In genomic region chr7:99036284-99036683, GRCm38 (mm10) we compare ENCODE assay signal across 20 mouse cellular contexts.
DNase-seq lines count a peak whose midpoint lies in the region; ATAC-seq and TF ChIP-seq lines count a peak whose summit lies in the region.
"Had no signal": no experiment of that assay in that cellular context is flagged by ENCODE, and none has a peak within 500 bp of the region (broad histone marks: within the 10 kb centered on the region; RNA-seq: fewer than 3 reads in every experiment).

No protein-coding gene starts in this region.

- no peak for TF ChIP-seq CTCF in forebrain, postnatal 0 days (IDR thresholded peaks at IDR 0.05; ENCODE audit: low read depth)
- TF ChIP-seq CTCF in CH12.LX (conservative IDR thresholded peaks at IDR 0.05 in 1 of 2, IDR thresholded peaks at IDR 0.05 in 1 of 2; ENCODE audit: low read depth in 2 of 2, low read length in 2 of 2), result no peak

- TF ChIP-seq RAD21 in CH12.LX (IDR thresholded peaks at IDR 0.05; ENCODE audit: low read depth, low read length), result no peak

- no peaks in the 10 kb centered on the region for H3K79me2 ChIP-seq in CH12.LX (replicated peaks; ENCODE audit: control insufficient read depth, extremely low read depth, insufficient read depth, poor library complexity, severe bottlenecking)

- no peak overlapping the region for H3K9ac ChIP-seq in forebrain, postnatal 0 days
- H3K9ac ChIP-seq in forebrain, embryonic 12.5 days, result no peak overlapping the region
- peak overlapping the region; percentile 42 for H3K9ac ChIP-seq in CH12.LX (ENCODE audit: insufficient read depth, low read depth)
- no peak overlapping the region for H3K9ac ChIP-seq in limb, embryonic 15.5 days
- H3K9ac ChIP-seq: embryonic facial prominence, embryonic 13.5 days had no signal

- 56% methylated on average over 8 of the region's 8 CpGs for WGBS in forebrain, postnatal 0 days
- 89% methylated on average over 8 of the region's 8 CpGs for WGBS in forebrain, embryonic 12.5 days
- 65% methylated on average over 8 of the region's 8 CpGs for WGBS in limb, embryonic 15.5 days

- no peak for TF ChIP-seq POLR2A in CH12.LX (IDR thresholded peaks at IDR 0.05; ENCODE audit: low read depth, low read length)

- in situ Hi-C loops in CH12.LX (cut with MboI; ENCODE audit: low pct_ligation_motif_present, low pct_unique_long_range_greater_than_20kb, low sequenced_read_pairs), result no loop called here

- dilution Hi-C loops in CH12.LX (cut with MboI; ENCODE audit: extremely low pct_ligation_motif_present, extremely low pct_unique_long_range_greater_than_20kb, low sequenced_read_pairs), result no loop called here

- H3K27ac ChIP-seq in forebrain, postnatal 0 days (ENCODE audit: low read depth, low read length), result no peak overlapping the region
- H3K27ac ChIP-seq in forebrain, embryonic 12.5 days, result no peak overlapping the region
- no peak overlapping the region for H3K27ac ChIP-seq in CH12.LX (ENCODE audit: insufficient read depth, low read depth)
- H3K27ac ChIP-seq in limb, embryonic 15.5 days, result peak overlapping the region; percentile 43; the same call in 1 of the 2 replicates
- H3K27ac ChIP-seq: embryonic facial prominence, embryonic 13.5 days had no signal

- TF ChIP-seq EP300 in CH12.LX (IDR thresholded peaks at IDR 0.05; ENCODE audit: low read length), result peak; percentile 73

- H3K4me3 ChIP-seq in forebrain, postnatal 0 days (ENCODE audit: low read depth, low read length), result no peak overlapping the region
- no peak overlapping the region for H3K4me3 ChIP-seq in forebrain, embryonic 12.5 days (replicated peaks)
- no peak overlapping the region for H3K4me3 ChIP-seq in CH12.LX (replicated peaks in 1 of 3; ENCODE audit: low read depth in 2 of 3, low read length in 2 of 3, poor library complexity in 1 of 3)
- no peak overlapping the region for H3K4me3 ChIP-seq in limb, embryonic 15.5 days
- H3K4me3 ChIP-seq: embryonic facial prominence, embryonic 13.5 days had no signal

- ATAC-seq in forebrain, postnatal 0 days, result no peak
- no peak for ATAC-seq in forebrain, embryonic 12.5 days (ENCODE audit: low FRiP score)
- no peak for ATAC-seq in limb, embryonic 15.5 days (ENCODE audit: insufficient number of reproducible peaks, low FRiP score, low TSS enrichment, low read depth)
- ATAC-seq: forebrain, embryonic 14.5 days; forebrain, embryonic 16.5 days had no signal

- no peaks in the 10 kb centered on the region for H3K4me1 ChIP-seq in forebrain, postnatal 0 days (ENCODE audit: insufficient read depth)
- H3K4me1 ChIP-seq in forebrain, embryonic 12.5 days, result no peaks in the 10 kb centered on the region
- H3K4me1 ChIP-seq in CH12.LX (ENCODE audit: control insufficient read depth in 1 of 2, insufficient read depth in 2 of 2), result peaks cover 10 to 51% of the 10 kb centered on the region in 2 experiments
- H3K4me1 ChIP-seq in limb, embryonic 15.5 days, result 0 out of 2 replicates have a peak, but pooled peaks cover 4% of the 10 kb centered on the region

- H3K4me2 ChIP-seq in forebrain, postnatal 0 days (ENCODE audit: low read depth), result no peak overlapping the region
- H3K4me2 ChIP-seq in forebrain, embryonic 12.5 days, result no peak overlapping the region
- peak overlapping the region; percentile 86 for H3K4me2 ChIP-seq in CH12.LX (ENCODE audit: insufficient read depth, low read depth, poor library complexity, severe bottlenecking)
- H3K4me2 ChIP-seq in limb, embryonic 15.5 days, result no peak overlapping the region
- H3K4me2 ChIP-seq: embryonic facial prominence, embryonic 13.5 days had no signal

- H3K36me3 ChIP-seq in forebrain, postnatal 0 days (ENCODE audit: insufficient read depth), result no peaks in the 10 kb centered on the region
- no peaks in the 10 kb centered on the region for H3K36me3 ChIP-seq in forebrain, embryonic 12.5 days (replicated peaks)
- H3K36me3 ChIP-seq in CH12.LX (replicated peaks in 1 of 2; ENCODE audit: control insufficient read depth in 1 of 2, insufficient read depth in 1 of 2, low read length in 1 of 2), result peaks cover 0 to 57% of the 10 kb centered on the region in 2 experiments
- no peaks in the 10 kb centered on the region for H3K36me3 ChIP-seq in limb, embryonic 15.5 days
- H3K36me3 ChIP-seq: embryonic facial prominence, embryonic 13.5 days had no signal

- H3K9me3 ChIP-seq in forebrain, postnatal 0 days (ENCODE audit: low read length), result no peaks in the 10 kb centered on the region
- H3K9me3 ChIP-seq in forebrain, embryonic 12.5 days, result no peaks in the 10 kb centered on the region
- no peaks in the 10 kb centered on the region for H3K9me3 ChIP-seq in CH12.LX (replicated peaks; ENCODE audit: low read length)
- H3K9me3 ChIP-seq in limb, embryonic 15.5 days, result no peaks in the 10 kb centered on the region
- H3K9me3 ChIP-seq: embryonic facial prominence, embryonic 13.5 days; G1E had no signal

- no peaks in the 10 kb centered on the region for H3K27me3 ChIP-seq in forebrain, postnatal 0 days (ENCODE audit: insufficient read depth, low read length)
- no peaks in the 10 kb centered on the region for H3K27me3 ChIP-seq in forebrain, embryonic 12.5 days
- H3K27me3 ChIP-seq in CH12.LX (replicated peaks), result no peaks in the 10 kb centered on the region
- no peaks in the 10 kb centered on the region for H3K27me3 ChIP-seq in limb, embryonic 15.5 days
- H3K27me3 ChIP-seq: embryonic facial prominence, embryonic 13.5 days had no signal

- DNase-seq in forebrain, postnatal 0 days, result peak; percentile 19
- no peak for DNase-seq in CH12.LX (ENCODE audit: extremely low read depth)
- DNase-seq in Muller cell, postnatal 12 days (ENCODE audit: inconsistent ontology term), result peak; percentile 13
- DNase-seq in cerebellum, adult 9-10 months, result no peak
- DNase-seq in frontal cortex, postnatal 36 days (ENCODE audit: low spot score in 2 of 2), result no peak
- DNase-seq in testis, postnatal 10 days (ENCODE audit: low spot score), result no peak
- DNase-seq: adrenal gland, adult 8-10 months; adrenal gland, postnatal 14 days; adrenal gland, postnatal 36 days; cerebellum, adult 11 months; cerebellum, adult 18-20 months; cerebellum, adult 8-10 months; cerebellum, postnatal 10 days; cerebellum, postnatal 25 days had no signal

TF ChIP-seq in CH12.LX, 34 proteins besides CTCF, POLR2A, EP300 and RAD21:
- no peak for TF ChIP-seq PAX5 (IDR thresholded peaks at IDR 0.05; ENCODE audit: low read length)
- no peak; the same call in 1 of the 2 replicates for TF ChIP-seq JUND (conservative IDR thresholded peaks at IDR 0.05; ENCODE audit: low read depth, low read length)
- TF ChIP-seq ZNF384 (IDR thresholded peaks at IDR 0.05; ENCODE audit: low read depth, low read length), result no peak
- no peak for TF ChIP-seq RCOR1 (conservative IDR thresholded peaks at IDR 0.05; ENCODE audit: low read depth, low read length)
- peak; percentile 52 for TF ChIP-seq ETS1 (conservative IDR thresholded peaks at IDR 0.05; ENCODE audit: low read depth, low read length)
- TF ChIP-seq NRF1 (IDR thresholded peaks at IDR 0.05; ENCODE audit: low read depth, low read length), result no peak
- TF ChIP-seq IRF4 (IDR thresholded peaks at IDR 0.05; ENCODE audit: low read depth, low read length), result peak; percentile 82
- TF ChIP-seq CHD1 (IDR thresholded peaks at IDR 0.05; ENCODE audit: low read depth, low read length), result no peak
- TF ChIP-seq HCFC1 (IDR thresholded peaks at IDR 0.05; ENCODE audit: low read depth, low read length), result no peak
- no peak for TF ChIP-seq ZMIZ1 (IDR thresholded peaks at IDR 0.05; ENCODE audit: low read depth, low read length)
- no peak for TF ChIP-seq GABPA (IDR thresholded peaks at IDR 0.05; ENCODE audit: insufficient replicate concordance, low read depth, low read length)
- no peak for TF ChIP-seq E2F4 (IDR thresholded peaks at IDR 0.05; ENCODE audit: insufficient replicate concordance, low read depth, low read length)
- peak; percentile 78; the same call in 1 of the 2 replicates for TF ChIP-seq MAX (IDR thresholded peaks at IDR 0.05; ENCODE audit: low read length)
- TF ChIP-seq MYC (IDR thresholded peaks at IDR 0.05; ENCODE audit: low read depth, low read length), result peak; percentile 69; the same call in 1 of the 2 replicates
- TF ChIP-seq POLR2AphosphoS2 (IDR thresholded peaks at IDR 0.05; ENCODE audit: low read depth, low read length), result no peak
- no peak for TF ChIP-seq SMC3 (IDR thresholded peaks at IDR 0.05; ENCODE audit: low read depth, low read length)
- TF ChIP-seq MEF2A (IDR thresholded peaks at IDR 0.05; ENCODE audit: borderline replicate concordance, low read depth, low read length), result peak; percentile 71; the same call in 1 of the 2 replicates
- TF ChIP-seq TCF12 (IDR thresholded peaks at IDR 0.05; ENCODE audit: low read depth, low read length), result peak; percentile 45; the same call in 1 of the 2 replicates
- peak; percentile 72; the same call in 1 of the 2 replicates for TF ChIP-seq MXI1 (IDR thresholded peaks at IDR 0.05; ENCODE audit: low read depth, low read length)
- 0 out of 2 replicates have a peak, but pooled peaks have one; percentile 31 for TF ChIP-seq MAFK (IDR thresholded peaks at IDR 0.05; ENCODE audit: insufficient replicate concordance, low read length)
- TF ChIP-seq ZKSCAN1 (IDR thresholded peaks at IDR 0.05; ENCODE audit: borderline replicate concordance, low read depth, low read length), result no peak
- no peak for TF ChIP-seq KAT2A (IDR thresholded peaks at IDR 0.05; ENCODE audit: insufficient replicate concordance, low read length)
- TF ChIP-seq TBP (conservative IDR thresholded peaks at IDR 0.05; ENCODE audit: low read depth, low read length), result no peak
- no peak for TF ChIP-seq UBTF (IDR thresholded peaks at IDR 0.05; ENCODE audit: low read depth, low read length)
- no peak for TF ChIP-seq MAZ (IDR thresholded peaks at IDR 0.05; ENCODE audit: low read depth, low read length)
- no peak for TF ChIP-seq NELFE (IDR thresholded peaks at IDR 0.05; ENCODE audit: low read depth, low read length)
- peak; percentile 55; the same call in 1 of the 2 replicates for TF ChIP-seq SIN3A (IDR thresholded peaks at IDR 0.05; ENCODE audit: low read length)
- TF ChIP-seq BHLHE40 (IDR thresholded peaks at IDR 0.05; ENCODE audit: low read depth, low read length), result peak; percentile 89
- no peak for TF ChIP-seq ELF1 (IDR thresholded peaks at IDR 0.05; ENCODE audit: low read depth, low read length)
- no peak for TF ChIP-seq ZC3H11A (IDR thresholded peaks at IDR 0.05; ENCODE audit: low read depth, low read length)
- no peak for TF ChIP-seq USF2 (conservative IDR thresholded peaks at IDR 0.05; ENCODE audit: low read depth, low read length)
- peak; percentile 36; the same call in 1 of the 2 replicates for TF ChIP-seq JUN (IDR thresholded peaks at IDR 0.05; ENCODE audit: insufficient read depth, low read depth, low read length)
- TF ChIP-seq CHD2 (IDR thresholded peaks at IDR 0.05; ENCODE audit: low read length), result no peak
- no peak for TF ChIP-seq USF1 (IDR thresholded peaks at IDR 0.05; ENCODE audit: low read depth, low read length)
TF ChIP-seq in CH12.LX: peak in this region for 11.

Comparison
In these comparisons a context has a peak if more than half of its experiments do, and no peak if none do; other contexts are left out.
1. DNase-seq: peak in forebrain, postnatal 0 days (single experiment) and Muller cell, postnatal 12 days (single experiment); none in CH12.LX (single experiment), cerebellum, adult 9-10 months (single experiment), frontal cortex, postnatal 36 days (0 of 2) and testis, postnatal 10 days (single experiment).